Mouse (Mus musculus): ENCODE results near the gene Pxylp1. TPM values are rescaled to one million over a fixed set of nuclear protein-coding genes. Genes with fewer than 3 reads are reported as not detected.

Pxylp1 gene
- total and polyA plus RNA-seq, 3 experiments: 7.8 to 10.1 (median 8.3) TPM

GRCm38 (mm10) chr9:96823005-96823404, 69.5 kb downstream of the Pxylp1 start:
- in situ Hi-C loops (cut with MboI; ENCODE audit: low pct_ligation_motif_present, low pct_unique_long_range_greater_than_20kb, low sequenced_read_pairs): loop anchor here (25.0 kb wide), 1 partner anchor 511 kb away; no protein-coding TSS in a partner anchor
- Histone ChIP-seq H3K79me2 (replicated peaks; ENCODE audit: control insufficient read depth, extremely low read depth, insufficient read depth, poor library complexity, severe bottlenecking) (no peaks in the 10 kb centered on the region), H3K27me3 (replicated peaks) (no peaks in the 10 kb centered on the region), H3K27ac (ENCODE audit: insufficient read depth, low read depth) (no peak overlapping the region), H3K9ac (ENCODE audit: insufficient read depth, low read depth) (no peak overlapping the region), H3K4me1 (ENCODE audit: control insufficient read depth in 1 of 2, insufficient read depth in 2 of 2) (peaks cover 0 to 13% of the 10 kb centered on the region in 2 experiments; a peak in 2 of 4 replicates), H3K9me3 (replicated peaks; ENCODE audit: low read length) (no peaks in the 10 kb centered on the region), H3K4me2 (ENCODE audit: insufficient read depth, low read depth, poor library complexity, severe bottlenecking) (no peak overlapping the region), H3K4me3 (replicated peaks in 1 of 3; ENCODE audit: low read depth in 2 of 3, low read length in 2 of 3, poor library complexity in 1 of 3) (no peak overlapping the region), H3K36me3 (replicated peaks in 1 of 2; ENCODE audit: control insufficient read depth in 1 of 2, insufficient read depth in 1 of 2, low read length in 1 of 2) (peaks cover 0 to 39% of the 10 kb centered on the region in 2 experiments)
- DNase-seq (ENCODE audit: extremely low read depth): no peak
- dilution Hi-C loops (cut with MboI; ENCODE audit: extremely low pct_ligation_motif_present, extremely low pct_unique_long_range_greater_than_20kb, low sequenced_read_pairs): no loop called here
- no peak for TF ChIP-seq EP300 (IDR thresholded peaks at IDR 0.05; ENCODE audit: low read length)
- TF ChIP-seq GABPA (IDR thresholded peaks at IDR 0.05; ENCODE audit: insufficient replicate concordance, low read depth, low read length): no peak
- TF ChIP-seq ZMIZ1 (IDR thresholded peaks at IDR 0.05; ENCODE audit: low read depth, low read length): no peak
- no peak for TF ChIP-seq CHD2 (IDR thresholded peaks at IDR 0.05; ENCODE audit: low read length)
- TF ChIP-seq RAD21 (IDR thresholded peaks at IDR 0.05; ENCODE audit: low read depth, low read length): no peak
- no peak for TF ChIP-seq ZC3H11A (IDR thresholded peaks at IDR 0.05; ENCODE audit: low read depth, low read length)
- TF ChIP-seq IRF4 (IDR thresholded peaks at IDR 0.05; ENCODE audit: low read depth, low read length): no peak
- no peak for TF ChIP-seq ELF1 (IDR thresholded peaks at IDR 0.05; ENCODE audit: low read depth, low read length)
- TF ChIP-seq ZNF384 (IDR thresholded peaks at IDR 0.05; ENCODE audit: low read depth, low read length): no peak
- TF ChIP-seq E2F4 (IDR thresholded peaks at IDR 0.05; ENCODE audit: insufficient replicate concordance, low read depth, low read length): no peak
- no peak for TF ChIP-seq POLR2AphosphoS2 (IDR thresholded peaks at IDR 0.05; ENCODE audit: low read depth, low read length)
- TF ChIP-seq TBP (conservative IDR thresholded peaks at IDR 0.05; ENCODE audit: low read depth, low read length): no peak
- TF ChIP-seq MAZ (IDR thresholded peaks at IDR 0.05; ENCODE audit: low read depth, low read length): no peak
- no peak for TF ChIP-seq CTCF (conservative IDR thresholded peaks at IDR 0.05 in 1 of 2, IDR thresholded peaks at IDR 0.05 in 1 of 2; ENCODE audit: low read depth in 2 of 2, low read length in 2 of 2)

- dilution Hi-C loops (cut with MboI; ENCODE audit: extremely low pct_ligation_motif_present, extremely low pct_unique_long_range_greater_than_20kb, low sequenced_read_pairs): no loop called here
- peaks cover 6% of the 10 kb centered on the region for H3K9me3 ChIP-seq (replicated peaks; ENCODE audit: low read length)
- H3K36me3 ChIP-seq (replicated peaks in 1 of 2; ENCODE audit: control insufficient read depth in 1 of 2, insufficient read depth in 1 of 2, low read length in 1 of 2): peaks cover 0 to 6% of the 10 kb centered on the region in 2 experiments
- no peaks in the 10 kb centered on the region for H3K79me2 ChIP-seq (replicated peaks; ENCODE audit: control insufficient read depth, extremely low read depth, insufficient read depth, poor library complexity, severe bottlenecking)
- H3K4me3 ChIP-seq (replicated peaks in 1 of 3; ENCODE audit: low read depth in 2 of 3, low read length in 2 of 3, poor library complexity in 1 of 3): no peak overlapping the region
- no peak overlapping the region for H3K4me2 ChIP-seq (ENCODE audit: insufficient read depth, low read depth, poor library complexity, severe bottlenecking)
- H3K27me3 ChIP-seq (replicated peaks): no peaks in the 10 kb centered on the region
- H3K4me1 ChIP-seq (ENCODE audit: control insufficient read depth in 1 of 2, insufficient read depth in 2 of 2): peaks cover 0 to 13% of the 10 kb centered on the region in 2 experiments; a peak in 2 of 4 replicates
- no peak for DNase-seq (ENCODE audit: extremely low read depth)
- in situ Hi-C loops (cut with MboI; ENCODE audit: low pct_ligation_motif_present, low pct_unique_long_range_greater_than_20kb, low sequenced_read_pairs): loop anchor here (5.0 to 25.0 kb wide), 3 partner anchors 147 to 507 kb away; no protein-coding TSS in a partner anchor
- no peak for TF ChIP-seq EP300 (IDR thresholded peaks at IDR 0.05; ENCODE audit: low read length)
- no peak for TF ChIP-seq GABPA (IDR thresholded peaks at IDR 0.05; ENCODE audit: insufficient replicate concordance, low read depth, low read length)
- TF ChIP-seq UBTF (IDR thresholded peaks at IDR 0.05; ENCODE audit: low read depth, low read length): no peak
- TF ChIP-seq MEF2A (IDR thresholded peaks at IDR 0.05; ENCODE audit: borderline replicate concordance, low read depth, low read length): no peak
- TF ChIP-seq NELFE (IDR thresholded peaks at IDR 0.05; ENCODE audit: low read depth, low read length): no peak
- no peak for TF ChIP-seq BHLHE40 (IDR thresholded peaks at IDR 0.05; ENCODE audit: low read depth, low read length)
- TF ChIP-seq E2F4 (IDR thresholded peaks at IDR 0.05; ENCODE audit: insufficient replicate concordance, low read depth, low read length): no peak
- TF ChIP-seq ZC3H11A (IDR thresholded peaks at IDR 0.05; ENCODE audit: low read depth, low read length): no peak
- no peak for TF ChIP-seq ZNF384 (IDR thresholded peaks at IDR 0.05; ENCODE audit: low read depth, low read length)
- TF ChIP-seq USF1 (IDR thresholded peaks at IDR 0.05; ENCODE audit: low read depth, low read length): no peak
- TF ChIP-seq SMC3 (IDR thresholded peaks at IDR 0.05; ENCODE audit: low read depth, low read length): no peak
- no peak for TF ChIP-seq SIN3A (IDR thresholded peaks at IDR 0.05; ENCODE audit: low read length)
- no peak overlapping the region for H3K27ac ChIP-seq (ENCODE audit: insufficient read depth, low read depth)
- no peak overlapping the region for H3K9ac ChIP-seq (ENCODE audit: insufficient read depth, low read depth)
These were observed 73.5 kb downstream of the Pxylp1 start for GRCm38 (mm10) chr9:96818822-96819481.
